Mouse (Mus musculus): ENCODE data around the gene Gm20388. TPM values are rescaled to one million over a fixed set of nuclear protein-coding genes. Genes with fewer than 3 reads are reported as not detected.

The Gm20388 gene
- polyA plus RNA-seq, 1 experiment from 2014 or later, result not detected

DNA sequence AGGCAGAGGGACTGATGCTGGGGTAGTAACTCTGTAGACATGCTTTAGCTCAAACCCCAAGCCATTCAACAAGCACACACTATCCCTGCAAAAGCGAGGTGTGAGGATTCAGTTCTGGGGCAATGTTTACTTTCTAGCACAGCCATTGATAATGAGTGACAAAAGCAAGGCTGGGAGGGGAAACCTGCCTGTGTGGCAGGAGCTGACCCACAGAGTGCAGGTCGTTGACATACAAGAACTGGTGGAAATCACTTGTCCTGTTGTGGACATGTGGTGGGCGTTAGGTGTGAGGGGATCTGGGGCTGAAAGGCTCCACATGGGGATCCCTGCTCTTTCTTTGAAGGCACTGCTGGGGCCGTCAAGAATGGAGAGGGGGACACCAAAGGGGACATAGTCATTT lies 4141.9 kb downstream of the Gm20388 start:
- 0 out of 2 replicates have a peak, but pooled peaks have one; percentile 4 for ATAC-seq (ENCODE audit: low FRiP score, low TSS enrichment)
- no peak overlapping the region for H3K9ac ChIP-seq (ENCODE audit: low read depth, low read length)
- H3K9me3 ChIP-seq (ENCODE audit: control insufficient read depth, low read length), result no peaks in the 10 kb centered on the region
- peaks cover 14% of the 10 kb centered on the region; the same call in 1 of the 2 replicates for H3K36me3 ChIP-seq (ENCODE audit: control insufficient read depth, insufficient read depth, low read length)
- no peak overlapping the region for H3K4me3 ChIP-seq (ENCODE audit: low read length)
- H3K4me1 ChIP-seq (ENCODE audit: control insufficient read depth, insufficient read depth, low read length), result no peaks in the 10 kb centered on the region
- H3K4me2 ChIP-seq (replicated peaks; ENCODE audit: low read depth, low read length), result no peak overlapping the region
- no peak overlapping the region for H3K27ac ChIP-seq (ENCODE audit: low read depth, low read length)
- H3K27me3 ChIP-seq (ENCODE audit: control insufficient read depth, insufficient read depth, low read length), result no peaks in the 10 kb centered on the region
- WGBS, result 46% methylated on average over 4 of the region's 4 CpGs

DNA sequence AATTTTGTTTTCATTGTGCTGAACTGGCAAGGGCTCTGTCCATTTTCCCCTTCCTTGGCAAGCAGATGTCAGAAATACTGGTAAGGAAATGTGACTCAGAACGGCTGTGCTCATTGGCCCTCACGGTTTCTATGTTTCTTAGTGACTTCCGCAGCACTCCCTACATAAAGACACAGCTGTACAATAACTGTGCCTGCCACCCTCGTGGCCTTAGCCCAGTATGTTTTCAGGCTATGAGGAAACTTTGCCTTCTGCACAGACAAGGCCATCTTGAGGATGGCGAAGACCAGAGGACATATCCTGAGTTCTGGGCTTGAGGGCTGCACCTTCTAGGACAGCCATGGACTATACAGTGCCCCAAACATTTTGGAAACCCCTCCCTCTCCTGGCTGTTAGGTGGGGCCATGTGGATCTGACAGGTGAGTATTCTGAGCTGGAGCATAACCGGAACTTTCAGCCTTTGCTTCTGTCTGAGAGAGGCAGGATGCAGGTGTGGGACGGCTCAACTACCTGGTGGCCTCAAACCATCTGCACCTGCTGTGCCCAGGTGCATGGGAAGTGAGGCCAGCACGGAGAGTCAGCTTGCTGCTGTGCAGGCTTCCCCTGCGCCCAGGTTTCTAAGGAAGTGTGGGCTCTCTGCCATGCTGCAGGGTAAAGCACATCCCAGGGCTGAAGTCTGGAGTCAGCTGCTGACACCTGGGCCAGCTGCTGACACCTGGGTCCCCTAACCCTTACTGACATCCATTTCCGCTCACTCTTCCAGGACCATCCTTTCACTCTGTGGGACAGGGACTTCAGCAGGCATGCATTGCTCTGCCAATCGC lies 4146.4 kb downstream of the Gm20388 start:
- WGBS, result 81% methylated on average over 11 of the region's 11 CpGs

DNA sequence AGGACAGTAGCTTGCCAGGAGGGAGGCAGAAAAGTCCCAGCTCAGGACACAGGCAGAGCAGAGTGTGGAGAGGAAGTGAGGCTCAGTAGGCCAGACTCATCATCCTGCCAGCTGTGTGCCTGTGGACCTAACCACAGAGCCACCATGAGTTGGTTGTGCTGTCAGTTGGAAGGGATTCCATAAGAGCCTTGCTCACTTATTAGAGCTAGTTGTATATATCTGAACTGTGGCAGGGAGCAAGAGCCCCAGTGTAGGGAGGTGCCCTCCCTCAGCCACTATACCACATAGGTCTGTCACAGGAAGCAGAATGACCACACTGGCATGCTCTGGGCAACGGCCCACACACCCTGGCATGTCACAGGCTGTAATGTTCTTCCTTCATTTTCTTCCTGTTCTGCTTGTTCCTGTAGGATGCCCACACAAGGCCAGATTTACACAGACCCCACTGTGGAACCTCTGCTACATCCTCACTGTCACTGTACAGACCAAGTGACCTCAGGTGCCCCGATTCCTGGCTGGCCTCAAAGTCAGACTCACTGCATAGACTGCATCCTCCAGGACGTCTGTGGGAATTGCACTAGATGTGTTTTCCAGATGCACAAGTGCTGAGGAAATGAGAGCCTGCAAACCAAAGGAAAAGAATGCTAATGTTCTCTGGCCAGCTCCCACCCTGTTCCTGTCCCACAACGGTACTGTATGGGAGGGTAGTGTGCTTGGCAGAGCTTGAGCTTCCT lies 4155.9 kb downstream of the Gm20388 start:
- no peak overlapping the region for H3K27ac ChIP-seq (ENCODE audit: low read depth, low read length)
- WGBS, result 51% methylated on average over 4 of the region's 4 CpGs
- no peaks in the 10 kb centered on the region; the same call in 1 of the 2 replicates for H3K4me1 ChIP-seq (ENCODE audit: control insufficient read depth, insufficient read depth, low read length)
- ATAC-seq (ENCODE audit: low FRiP score, low TSS enrichment), result no peak
- H3K36me3 ChIP-seq (ENCODE audit: control insufficient read depth, insufficient read depth, low read length), result no peaks in the 10 kb centered on the region
- H3K4me3 ChIP-seq (ENCODE audit: low read length), result no peak overlapping the region
- no peak overlapping the region for H3K9ac ChIP-seq (ENCODE audit: low read depth, low read length)
- H3K4me2 ChIP-seq (replicated peaks; ENCODE audit: low read depth, low read length), result no peak overlapping the region
- H3K27me3 ChIP-seq (ENCODE audit: control insufficient read depth, insufficient read depth, low read length), result no peaks in the 10 kb centered on the region
- no peaks in the 10 kb centered on the region for H3K9me3 ChIP-seq (ENCODE audit: control insufficient read depth, low read length)

More for the DNA sequence above, 4146.4 kb downstream of the Gm20388 start:
- Histone ChIP-seq H3K36me3 (ENCODE audit: control insufficient read depth, insufficient read depth, low read length) (no peaks in the 10 kb centered on the region), H3K4me2 (replicated peaks; ENCODE audit: low read depth, low read length) (no peak overlapping the region), H3K4me1 (ENCODE audit: control insufficient read depth, insufficient read depth, low read length) (no peaks in the 10 kb centered on the region), H3K9me3 (ENCODE audit: control insufficient read depth, low read length) (no peaks in the 10 kb centered on the region), H3K4me3 (ENCODE audit: low read length) (no peak overlapping the region), H3K9ac (ENCODE audit: low read depth, low read length) (no peak overlapping the region), H3K27ac (ENCODE audit: low read depth, low read length) (no peak overlapping the region), H3K27me3 (ENCODE audit: control insufficient read depth, insufficient read depth, low read length) (no peaks in the 10 kb centered on the region)
- ATAC-seq (ENCODE audit: low FRiP score, low TSS enrichment), result no peak; the same call in 1 of the 2 replicates

GRCm38 (mm10) chr8:124067059-124067750 lies 4156.6 kb downstream of the Gm20388 start:
- 83% methylated on average over 4 of the region's 4 CpGs for WGBS
- Histone ChIP-seq H3K36me3 (ENCODE audit: control insufficient read depth, insufficient read depth, low read length) (no peaks in the 10 kb centered on the region), H3K4me3 (ENCODE audit: low read length) (no peak overlapping the region), H3K27me3 (ENCODE audit: control insufficient read depth, insufficient read depth, low read length) (no peaks in the 10 kb centered on the region), H3K9me3 (ENCODE audit: control insufficient read depth, low read length) (no peaks in the 10 kb centered on the region), H3K4me2 (replicated peaks; ENCODE audit: low read depth, low read length) (no peak overlapping the region), H3K4me1 (ENCODE audit: control insufficient read depth, insufficient read depth, low read length) (no peaks in the 10 kb centered on the region; the same call in 1 of the 2 replicates), H3K27ac (ENCODE audit: low read depth, low read length) (no peak overlapping the region), H3K9ac (ENCODE audit: low read depth, low read length) (no peak overlapping the region)
- ATAC-seq (ENCODE audit: low FRiP score, low TSS enrichment), result no peak

- Histone ChIP-seq H3K4me1 (ENCODE audit: control insufficient read depth, insufficient read depth, low read length) (no peaks in the 10 kb centered on the region; the same call in 1 of the 2 replicates), H3K9ac (ENCODE audit: low read depth, low read length) (no peak overlapping the region), H3K36me3 (ENCODE audit: control insufficient read depth, insufficient read depth, low read length) (no peaks in the 10 kb centered on the region), H3K4me2 (replicated peaks; ENCODE audit: low read depth, low read length) (no peak overlapping the region), H3K4me3 (ENCODE audit: low read length) (no peak overlapping the region), H3K27ac (ENCODE audit: low read depth, low read length) (no peak overlapping the region), H3K9me3 (ENCODE audit: control insufficient read depth, low read length) (no peaks in the 10 kb centered on the region), H3K27me3 (ENCODE audit: control insufficient read depth, insufficient read depth, low read length) (no peaks in the 10 kb centered on the region)
- no peak for ATAC-seq (ENCODE audit: low FRiP score, low TSS enrichment)
- WGBS, result 33% methylated on average over 18 of the region's 18 CpGs
These were observed 4160.0 kb downstream of the Gm20388 start for GRCm38 (mm10) chr8:124070363-124071324.

- Histone ChIP-seq H3K4me1 (ENCODE audit: control insufficient read depth, insufficient read depth, low read length) (no peaks in the 10 kb centered on the region), H3K36me3 (ENCODE audit: control insufficient read depth, insufficient read depth, low read length) (no peaks in the 10 kb centered on the region), H3K27me3 (ENCODE audit: control insufficient read depth, insufficient read depth, low read length) (no peaks in the 10 kb centered on the region), H3K4me2 (replicated peaks; ENCODE audit: low read depth, low read length) (no peak overlapping the region), H3K9me3 (ENCODE audit: control insufficient read depth, low read length) (no peaks in the 10 kb centered on the region), H3K4me3 (ENCODE audit: low read length) (no peak overlapping the region), H3K27ac (ENCODE audit: low read depth, low read length) (no peak overlapping the region), H3K9ac (ENCODE audit: low read depth, low read length) (no peak overlapping the region)
- ATAC-seq (ENCODE audit: low FRiP score, low TSS enrichment), result no peak
- 20% methylated on average over 8 of the region's 8 CpGs for WGBS
These were observed 4165.3 kb downstream of the Gm20388 start for GRCm38 (mm10) chr8:124075977-124076376.

GRCm38 (mm10) chr8:124076416-124076815 lies 4165.8 kb downstream of the Gm20388 start:
- H3K9me3 ChIP-seq (ENCODE audit: control insufficient read depth, low read length), result no peaks in the 10 kb centered on the region
- no peak overlapping the region for H3K4me3 ChIP-seq (ENCODE audit: low read length)
- no peak for ATAC-seq (ENCODE audit: low FRiP score, low TSS enrichment)
- no peak overlapping the region for H3K27ac ChIP-seq (ENCODE audit: low read depth, low read length)
- H3K27me3 ChIP-seq (ENCODE audit: control insufficient read depth, insufficient read depth, low read length), result no peaks in the 10 kb centered on the region
- H3K4me1 ChIP-seq (ENCODE audit: control insufficient read depth, insufficient read depth, low read length), result no peaks in the 10 kb centered on the region
- no peak overlapping the region for H3K9ac ChIP-seq (ENCODE audit: low read depth, low read length)
- H3K4me2 ChIP-seq (replicated peaks; ENCODE audit: low read depth, low read length), result no peak overlapping the region
- WGBS, result 41% methylated on average over 3 of the region's 3 CpGs
- no peaks in the 10 kb centered on the region for H3K36me3 ChIP-seq (ENCODE audit: control insufficient read depth, insufficient read depth, low read length)

GRCm38 (mm10) chr8:124077377-124077776 lies 4166.7 kb downstream of the Gm20388 start:
- Histone ChIP-seq H3K4me2 (replicated peaks; ENCODE audit: low read depth, low read length) (no peak overlapping the region), H3K9ac (ENCODE audit: low read depth, low read length) (no peak overlapping the region), H3K4me3 (ENCODE audit: low read length) (no peak overlapping the region), H3K4me1 (ENCODE audit: control insufficient read depth, insufficient read depth, low read length) (no peaks in the 10 kb centered on the region), H3K27ac (ENCODE audit: low read depth, low read length) (no peak overlapping the region), H3K36me3 (ENCODE audit: control insufficient read depth, insufficient read depth, low read length) (no peaks in the 10 kb centered on the region), H3K27me3 (ENCODE audit: control insufficient read depth, insufficient read depth, low read length) (no peaks in the 10 kb centered on the region), H3K9me3 (ENCODE audit: control insufficient read depth, low read length) (no peaks in the 10 kb centered on the region)
- WGBS, result 61% methylated on average over 8 of the region's 8 CpGs
- no peak for ATAC-seq (ENCODE audit: low FRiP score, low TSS enrichment)
